Mouse (Mus musculus) mouse trophoblast stem cell (cell line): ENCODE data around the gene Atp8b4.
"Not testable (repeated sequence)": the region's sequence is repeated elsewhere in the genome, so short reads cannot be mapped to it uniquely, and the experiment has no call there.

ENCODE experiments used
- in situ Hi-C, 2 experiments: fragments of 300-500 bp; cut with MseI, MboI; formaldehyde crosslinking; loops; 2 replicates in 1 of 2; 3 replicates in 1 of 2; pipeline ENCODE4 v1.15.1; 2025

Atp8b4 gene

GRCm38 (mm10) chr2:126500521-126500920, at the start of gene Atp8b4:
Gene Atp8b4 (minus strand): TSS chr2:126500674.
- in situ Hi-C loops: no loop called here

GRCm38 (mm10) chr2:126549681-126550080, 49.2 kb upstream of the Atp8b4 start:
- in situ Hi-C loops: no loop called here

GRCm38 (mm10) chr2:126546392-126546791, 45.9 kb upstream of the Atp8b4 start:
- in situ Hi-C loops: no loop called here

GRCm38 (mm10) chr2:126545297-126545696, 44.8 kb upstream of the Atp8b4 start:
- in situ Hi-C loops: no loop called here

- in situ Hi-C loops: no loop called here
These were observed 41.7 kb upstream of the Atp8b4 start for GRCm38 (mm10) chr2:126542211-126542610.

GRCm38 (mm10) chr2:126540390-126540925, 40.0 kb upstream of the Atp8b4 start:
- in situ Hi-C loops: no loop called here

GRCm38 (mm10) chr2:126537654-126538053, 37.2 kb upstream of the Atp8b4 start:
- in situ Hi-C loops: no loop called here

GRCm38 (mm10) chr2:126530581-126530980, 30.1 kb upstream of the Atp8b4 start:
- in situ Hi-C loops: no loop called here

- in situ Hi-C loops: no loop called here
These were observed 27.0 kb upstream of the Atp8b4 start for GRCm38 (mm10) chr2:126527461-126527860.

- in situ Hi-C loops: no loop called here
These were observed 23.8 kb upstream of the Atp8b4 start for GRCm38 (mm10) chr2:126524271-126524670.

GRCm38 (mm10) chr2:126523101-126523745, 22.7 kb upstream of the Atp8b4 start:
- in situ Hi-C loops: not testable (repeated sequence)

- in situ Hi-C loops: no loop called here
These were observed 21.6 kb upstream of the Atp8b4 start for GRCm38 (mm10) chr2:126522056-126522455.

- in situ Hi-C loops: no loop called here
These were observed 21.0 kb upstream of the Atp8b4 start for GRCm38 (mm10) chr2:126521471-126521870.

GRCm38 (mm10) chr2:126520828-126521227, 20.4 kb upstream of the Atp8b4 start:
- in situ Hi-C loops: no loop called here

- in situ Hi-C loops: no loop called here
These were observed 19.6 kb upstream of the Atp8b4 start for GRCm38 (mm10) chr2:126519872-126520581.

GRCm38 (mm10) chr2:126515069-126515826, 14.8 kb upstream of the Atp8b4 start:
- in situ Hi-C loops: no loop called here

GRCm38 (mm10) chr2:126508228-126508627, 7.8 kb upstream of the Atp8b4 start:
- in situ Hi-C loops: no loop called here

- in situ Hi-C loops: no loop called here
These were observed 7.0 kb upstream of the Atp8b4 start for GRCm38 (mm10) chr2:126507477-126507876.

GRCm38 (mm10) chr2:126505156-126505555, 4.7 kb upstream of the Atp8b4 start:
- in situ Hi-C loops: no loop called here

- in situ Hi-C loops: no loop called here
These were observed 744 bp downstream of the Atp8b4 start for GRCm38 (mm10) chr2:126499730-126500129.

- in situ Hi-C loops: no loop called here
These were observed 1.6 kb downstream of the Atp8b4 start for GRCm38 (mm10) chr2:126498761-126499452.

- in situ Hi-C loops: no loop called here
These were observed 3.6 kb downstream of the Atp8b4 start for GRCm38 (mm10) chr2:126496838-126497237.
